Mouse (Mus musculus): ENCODE results near the gene Miga1. TPM values are rescaled to one million over a fixed set of nuclear protein-coding genes. Genes with fewer than 3 reads are reported as not detected.
A peak's percentile ranks its signal among the peaks of the same experiment; 100 is the strongest.

Miga1 gene
- total and polyA plus RNA-seq, 2 experiments from 2014 or later = 18.7 to 28.2 TPM

DNA sequence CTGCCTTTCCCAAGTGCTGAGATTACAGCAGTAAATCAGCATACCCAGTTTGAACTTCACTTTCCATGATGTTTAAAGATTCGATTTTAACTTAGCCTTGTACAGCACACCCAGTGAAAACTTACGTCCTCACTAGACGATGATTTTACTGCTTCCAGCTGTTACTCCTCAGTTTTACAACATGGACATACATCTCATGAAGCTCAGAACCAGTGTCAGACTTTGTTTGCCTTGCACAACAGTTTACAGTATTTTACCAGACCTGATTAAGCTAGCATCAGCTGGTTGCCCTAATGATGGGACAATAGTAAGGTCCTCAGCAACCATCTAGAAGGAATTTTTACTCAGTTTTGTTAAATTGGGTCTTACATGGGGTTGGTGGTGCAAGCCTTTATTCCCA, 99.1 kb downstream of the Miga1 start:
- no peaks in the 10 kb centered on the region for H3K9me3 ChIP-seq (ENCODE audit: low read length)
- H3K4me3 ChIP-seq (ENCODE audit: low read depth, low read length) = no peak overlapping the region
- no peak overlapping the region for H3K27ac ChIP-seq (ENCODE audit: low read depth, low read length)
- no peaks in the 10 kb centered on the region for H3K27me3 ChIP-seq (ENCODE audit: insufficient read depth, low read length)
- TF ChIP-seq CTCF (IDR thresholded peaks at IDR 0.05) = no peak
- WGBS = 83% methylated on average over 3 of the region's 3 CpGs
- peaks cover 13% of the 10 kb centered on the region for H3K36me3 ChIP-seq (ENCODE audit: insufficient read depth, low read length)
- H3K4me1 ChIP-seq (ENCODE audit: insufficient read depth, low read length) = no peaks in the 10 kb centered on the region
- DNase-seq (ENCODE audit: low spot score) = no peak
- no peak overlapping the region for H3K4me2 ChIP-seq (ENCODE audit: low read depth, low read length, poor library complexity, severe bottlenecking)
- no peak overlapping the region for H3K9ac ChIP-seq (replicated peaks; ENCODE audit: low read length, poor library complexity, severe bottlenecking)
- ATAC-seq (ENCODE audit: low FRiP score) = no peak

DNA sequence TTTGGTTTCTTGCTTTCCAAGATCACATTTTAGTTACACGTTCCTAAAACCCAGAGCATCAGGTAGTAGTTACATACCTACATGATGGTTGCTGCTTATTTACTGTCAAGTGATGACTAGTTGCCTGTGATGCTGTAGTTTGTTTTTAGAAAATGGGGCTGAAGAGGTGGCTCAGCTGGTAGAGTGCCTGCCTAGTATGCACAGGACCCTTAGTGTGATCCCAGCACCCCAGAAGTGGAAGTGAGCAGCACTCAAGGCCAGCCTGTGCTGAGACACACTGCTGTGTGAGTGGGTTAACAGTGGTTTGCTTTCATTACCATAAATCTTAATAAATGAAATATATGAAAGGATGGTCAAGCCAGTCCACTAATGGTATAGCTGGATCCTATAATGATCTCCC, 100.6 kb downstream of the Miga1 start:
- no peak overlapping the region for H3K27ac ChIP-seq (ENCODE audit: low read depth, low read length)
- ATAC-seq (ENCODE audit: low FRiP score) (no peak), DNase-seq (ENCODE audit: low spot score) (no peak)
- 100% methylated on average over 1 of the region's 1 CpGs for WGBS
- no peaks in the 10 kb centered on the region for H3K4me1 ChIP-seq (ENCODE audit: insufficient read depth, low read length)
- no peak overlapping the region for H3K4me3 ChIP-seq (ENCODE audit: low read depth, low read length)
- H3K9me3 ChIP-seq (ENCODE audit: low read length) = no peaks in the 10 kb centered on the region
- TF ChIP-seq CTCF (IDR thresholded peaks at IDR 0.05) = no peak
- peaks cover 13% of the 10 kb centered on the region for H3K36me3 ChIP-seq (ENCODE audit: insufficient read depth, low read length)
- no peak overlapping the region for H3K4me2 ChIP-seq (ENCODE audit: low read depth, low read length, poor library complexity, severe bottlenecking)
- no peak overlapping the region for H3K9ac ChIP-seq (replicated peaks; ENCODE audit: low read length, poor library complexity, severe bottlenecking)
- H3K27me3 ChIP-seq (ENCODE audit: insufficient read depth, low read length) = no peaks in the 10 kb centered on the region

DNA sequence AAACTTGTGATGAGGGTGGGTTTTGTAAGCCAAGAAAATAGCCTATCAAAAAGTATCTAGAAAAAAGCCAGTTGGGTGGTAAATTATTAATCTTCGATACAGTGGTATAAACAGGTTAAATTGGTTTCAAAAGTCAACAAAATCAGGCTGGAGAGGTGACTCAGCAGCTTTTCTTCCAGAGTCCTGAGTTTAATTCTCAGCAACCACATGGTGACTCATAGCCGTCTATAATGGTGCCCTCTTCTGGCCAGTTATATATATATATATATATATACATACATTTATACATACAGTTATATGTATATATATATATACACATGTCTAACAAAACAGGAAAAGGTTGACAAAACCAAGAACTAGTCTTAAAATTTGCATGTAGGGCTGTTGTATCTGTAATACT, 101.4 kb downstream of the Miga1 start:
- ATAC-seq (ENCODE audit: low FRiP score) = no peak

DNA sequence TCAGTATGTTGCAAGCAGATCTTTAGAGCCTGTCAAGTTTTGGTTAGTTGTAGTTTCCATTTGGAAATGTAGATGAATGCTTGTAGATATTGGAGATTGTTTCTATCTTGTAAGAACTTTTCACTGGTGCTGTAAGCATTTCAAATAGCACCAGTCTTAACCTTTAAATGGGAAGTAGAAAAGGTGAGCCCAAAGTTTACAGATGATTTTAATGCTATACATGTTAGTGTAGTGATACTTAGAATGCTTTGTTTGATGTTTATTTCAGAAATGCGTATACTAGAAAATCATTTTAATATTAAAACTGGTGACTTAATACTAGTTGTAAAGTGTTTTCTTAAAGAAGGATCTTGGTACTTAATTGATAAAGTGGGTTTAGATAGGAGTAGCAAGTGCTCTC, 104.4 kb downstream of the Miga1 start:
- DNase-seq (ENCODE audit: low spot score) (no peak), ATAC-seq (ENCODE audit: low FRiP score) (no peak)
- Histone ChIP-seq H3K4me1 (ENCODE audit: insufficient read depth, low read length) (no peaks in the 10 kb centered on the region), H3K27ac (ENCODE audit: low read depth, low read length) (no peak overlapping the region), H3K36me3 (ENCODE audit: insufficient read depth, low read length) (peaks cover 16% of the 10 kb centered on the region), H3K4me2 (ENCODE audit: low read depth, low read length, poor library complexity, severe bottlenecking) (no peak overlapping the region), H3K9me3 (ENCODE audit: low read length) (no peaks in the 10 kb centered on the region), H3K4me3 (ENCODE audit: low read depth, low read length) (no peak overlapping the region), H3K9ac (replicated peaks; ENCODE audit: low read length, poor library complexity, severe bottlenecking) (no peak overlapping the region), H3K27me3 (ENCODE audit: insufficient read depth, low read length) (no peaks in the 10 kb centered on the region)
- TF ChIP-seq CTCF (IDR thresholded peaks at IDR 0.05) = no peak
- WGBS = 97% methylated on average over 1 of the region's 1 CpGs

More for the DNA sequence above, 101.4 kb downstream of the Miga1 start:
- Histone ChIP-seq H3K4me1 (ENCODE audit: insufficient read depth, low read length) (no peaks in the 10 kb centered on the region), H3K9me3 (ENCODE audit: low read length) (no peaks in the 10 kb centered on the region), H3K9ac (replicated peaks; ENCODE audit: low read length, poor library complexity, severe bottlenecking) (no peak overlapping the region), H3K27me3 (ENCODE audit: insufficient read depth, low read length) (no peaks in the 10 kb centered on the region), H3K27ac (ENCODE audit: low read depth, low read length) (no peak overlapping the region), H3K4me2 (ENCODE audit: low read depth, low read length, poor library complexity, severe bottlenecking) (no peak overlapping the region), H3K36me3 (ENCODE audit: insufficient read depth, low read length) (peaks cover 13% of the 10 kb centered on the region), H3K4me3 (ENCODE audit: low read depth, low read length) (no peak overlapping the region)
- WGBS = 70% methylated on average over 2 of the region's 2 CpGs
- TF ChIP-seq CTCF (IDR thresholded peaks at IDR 0.05) = no peak
- DNase-seq (ENCODE audit: low spot score) = peak; percentile 17

DNA sequence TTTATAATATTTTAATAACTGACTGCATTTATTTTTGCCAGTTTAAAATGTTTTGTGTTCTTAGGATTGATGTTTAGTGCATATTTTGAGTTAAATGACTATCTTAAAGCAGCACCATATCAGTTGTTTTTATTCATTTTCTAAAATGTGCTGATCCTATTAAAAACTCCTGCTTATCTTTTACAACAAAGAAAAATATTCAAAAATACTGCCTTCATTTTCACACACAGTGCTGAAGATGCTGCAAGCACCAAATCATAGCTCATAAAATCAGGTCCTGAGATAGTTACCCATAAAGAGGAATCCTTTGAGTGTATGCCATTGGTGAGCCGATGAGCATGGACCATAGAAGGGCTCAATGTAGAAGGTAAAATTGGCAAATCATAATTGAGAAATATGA, 105.0 kb downstream of the Miga1 start:
- H3K4me1 ChIP-seq (ENCODE audit: insufficient read depth, low read length) = no peaks in the 10 kb centered on the region
- H3K9ac ChIP-seq (replicated peaks; ENCODE audit: low read length, poor library complexity, severe bottlenecking) = no peak overlapping the region
- DNase-seq (ENCODE audit: low spot score) (no peak), ATAC-seq (ENCODE audit: low FRiP score) (no peak)
- no peak overlapping the region for H3K4me2 ChIP-seq (ENCODE audit: low read depth, low read length, poor library complexity, severe bottlenecking)
- no peak overlapping the region for H3K4me3 ChIP-seq (ENCODE audit: low read depth, low read length)
- TF ChIP-seq CTCF (IDR thresholded peaks at IDR 0.05) = no peak
- peaks cover 18% of the 10 kb centered on the region for H3K36me3 ChIP-seq (ENCODE audit: insufficient read depth, low read length)
- no peaks in the 10 kb centered on the region for H3K9me3 ChIP-seq (ENCODE audit: low read length)
- H3K27ac ChIP-seq (ENCODE audit: low read depth, low read length) = no peak overlapping the region
- 90% methylated on average over 1 of the region's 1 CpGs for WGBS
- H3K27me3 ChIP-seq (ENCODE audit: insufficient read depth, low read length) = no peaks in the 10 kb centered on the region

DNA sequence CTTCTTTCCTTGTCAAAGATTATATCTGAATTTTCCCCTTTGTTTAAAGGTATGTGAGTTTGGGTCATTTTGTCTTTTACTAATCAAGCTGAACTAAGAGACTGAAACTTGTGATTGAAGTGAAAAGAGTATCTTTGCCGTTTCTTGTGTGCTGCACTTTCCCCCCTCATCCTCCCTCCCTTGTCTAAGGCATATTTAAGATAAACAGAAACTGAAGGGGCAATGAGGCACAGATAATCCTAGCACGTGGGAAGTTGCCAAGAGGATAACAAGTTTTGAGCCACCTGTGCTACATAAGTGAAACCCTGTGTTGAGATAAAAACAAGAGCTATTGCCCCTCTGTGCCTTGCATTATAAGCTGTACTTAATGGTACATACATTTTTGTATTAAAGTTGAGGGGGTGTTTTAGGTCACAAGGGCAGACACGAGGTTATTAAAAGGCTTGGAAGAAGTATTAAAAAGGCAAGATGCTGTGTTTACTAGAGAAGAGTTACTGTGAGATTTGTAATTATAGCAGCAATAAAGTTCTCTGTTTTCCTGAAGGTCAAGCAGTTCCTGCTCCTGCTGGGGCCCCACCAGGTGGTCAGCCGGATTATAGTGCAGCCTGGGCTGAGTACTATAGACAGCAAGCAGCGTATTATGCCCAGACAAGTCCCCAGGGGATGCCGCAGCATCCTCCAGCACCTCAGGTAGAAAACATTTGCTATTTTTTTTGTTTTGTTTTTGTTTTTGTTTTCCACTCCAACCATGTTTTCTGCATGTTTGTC, 108.7 kb downstream of the Miga1 start:
- ATAC-seq (ENCODE audit: low FRiP score) (no peak), DNase-seq (ENCODE audit: low spot score) (no peak)
- Histone ChIP-seq H3K27me3 (ENCODE audit: insufficient read depth, low read length) (no peaks in the 10 kb centered on the region), H3K9ac (replicated peaks; ENCODE audit: low read length, poor library complexity, severe bottlenecking) (no peak overlapping the region), H3K4me3 (ENCODE audit: low read depth, low read length) (no peak overlapping the region), H3K9me3 (ENCODE audit: low read length) (no peaks in the 10 kb centered on the region), H3K27ac (ENCODE audit: low read depth, low read length) (no peak overlapping the region), H3K4me1 (ENCODE audit: insufficient read depth, low read length) (no peaks in the 10 kb centered on the region), H3K4me2 (ENCODE audit: low read depth, low read length, poor library complexity, severe bottlenecking) (no peak overlapping the region), H3K36me3 (ENCODE audit: insufficient read depth, low read length) (peaks cover 16% of the 10 kb centered on the region; the same call in 1 of the 2 replicates)
- 39% methylated on average over 6 of the region's 6 CpGs for WGBS
- no peak for TF ChIP-seq CTCF (IDR thresholded peaks at IDR 0.05)

Data from midbrain, postnatal 0 days (tissue).